Mouse (Mus musculus) liver, embryonic 11.5 days (tissue): ENCODE measurements around the gene Iqgap1. TPM values are rescaled to one million over a fixed set of nuclear protein-coding genes. Genes with fewer than 3 reads are reported as not detected.

Experiments used
- ATAC-seq: fragments of 200-750 bp; cut with Nextera tagmentation; replicated peaks from 2 replicates; pipeline ENCODE4 v1.8.0; 2017; ENCODE audit warnings: moderate number of reproducible peaks, mild to moderate bottlenecking, moderate TSS enrichment, moderate library complexity; ENCODE audit not compliant: low FRiP score
- DNase-seq: peaks from one replicate; pipeline ENCODE4 v3.0.0-alpha.2; 2017; ENCODE audit warnings: low spot score
- H3K27ac ChIP-seq: fragments of 300-500 bp; sonication (generic); 2 replicates; pipeline ENCODE4 v1.5.1; 2014; ENCODE audit warnings: mild to moderate bottlenecking, low read depth, low read length, control low read depth
- H3K27me3 ChIP-seq: fragments of 300-500 bp; sonication (generic); replicated peaks from 2 replicates; pipeline ENCODE4 v1.6.1; 2014; ENCODE audit warnings: low read length, mixed read lengths; ENCODE audit not compliant: control insufficient read depth, insufficient read depth
- H3K36me3 ChIP-seq: fragments of 300-500 bp; sonication (generic); 2 replicates; pipeline ENCODE4 v1.6.1; 2014; ENCODE audit warnings: mild to moderate bottlenecking, low read length, moderate library complexity, mixed read lengths; ENCODE audit not compliant: control insufficient read depth, insufficient read depth
- H3K4me1 ChIP-seq: fragments of 300-500 bp; sonication (generic); replicated peaks from 2 replicates; pipeline ENCODE4 v1.6.1; 2014; ENCODE audit warnings: low read length, mixed read lengths; ENCODE audit not compliant: control insufficient read depth, insufficient read depth
- H3K4me2 ChIP-seq: fragments of 300-500 bp; sonication (generic); 2 replicates; pipeline ENCODE4 v1.6.1; 2014; ENCODE audit warnings: mild to moderate bottlenecking, control low read depth, moderate library complexity
- H3K4me3 ChIP-seq: fragments of 300-500 bp; sonication (generic); 2 replicates; pipeline ENCODE4 v1.5.1; 2014; ENCODE audit warnings: low read depth, low read length, control low read depth
- H3K9ac ChIP-seq: fragments of 300-500 bp; sonication (generic); 2 replicates; pipeline ENCODE4 v1.6.1; 2014; ENCODE audit warnings: low read depth, low read length, control low read depth
- H3K9me3 ChIP-seq: fragments of 300-500 bp; sonication (generic); 2 replicates; pipeline ENCODE4 v1.6.1; 2016; ENCODE audit warnings: low read length, inconsistent platforms, mixed read lengths; ENCODE audit not compliant: control insufficient read depth
- WGBS: fragments of 180-500 bp; shearing (Covaris S2); extraction: QIAGEN DNeasy Blood & Tissue Kit; methylation state at CpG from one replicate; pipeline ENCODE4 v1.1.7; 2014; 5-methylcytosine and 5-hydroxymethylcytosine counted together
- polyA plus RNA-seq: library from polyadenylated mRNA; unstranded; fragments of >200 nt; fragmentation: Nextera tagmentation; extraction: Ambion mirVana; gene quantifications from 2 replicates; pipeline ENCODE4 v1.2.1, GENCODE M21; 2014

Iqgap1 gene
- polyA plus RNA-seq, 1 experiment from 2014 or later = 28.2 TPM

GRCm38 (mm10) chr7:80696334-80696733 is 129.4 kb downstream of the Iqgap1 start:
- 36% methylated on average over 1 of the region's 1 CpGs for WGBS
- Histone ChIP-seq H3K4me2 (no peak overlapping the region), H3K4me1 (peaks cover 10% of the 10 kb centered on the region), H3K4me3 (no peak overlapping the region), H3K36me3 (no peaks in the 10 kb centered on the region), H3K9me3 (no peaks in the 10 kb centered on the region), H3K27me3 (no peaks in the 10 kb centered on the region), H3K9ac (no peak overlapping the region), H3K27ac (no peak overlapping the region)
- ATAC-seq = no peak
- DNase-seq = no peak

DNA sequence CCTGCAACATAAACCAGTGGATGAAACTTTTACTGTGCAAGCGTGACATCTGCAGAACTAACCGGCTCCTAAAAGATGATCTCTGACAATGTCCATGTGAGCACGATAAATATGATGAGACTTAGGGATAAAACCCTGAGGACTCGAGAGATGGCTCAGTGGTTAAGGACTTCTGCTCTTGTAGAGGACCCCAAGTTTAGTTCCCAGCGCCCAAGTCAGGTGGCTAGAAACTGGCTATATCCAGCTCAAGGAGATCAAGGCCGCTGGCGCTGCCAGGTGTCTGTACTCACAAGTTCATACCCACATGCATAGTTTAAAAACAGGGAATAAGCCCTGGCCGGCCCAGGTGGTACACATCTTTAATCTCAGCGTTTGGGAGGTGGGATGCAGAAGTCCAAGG is 133.3 kb downstream of the Iqgap1 start:
- no peak for ATAC-seq

DNA sequence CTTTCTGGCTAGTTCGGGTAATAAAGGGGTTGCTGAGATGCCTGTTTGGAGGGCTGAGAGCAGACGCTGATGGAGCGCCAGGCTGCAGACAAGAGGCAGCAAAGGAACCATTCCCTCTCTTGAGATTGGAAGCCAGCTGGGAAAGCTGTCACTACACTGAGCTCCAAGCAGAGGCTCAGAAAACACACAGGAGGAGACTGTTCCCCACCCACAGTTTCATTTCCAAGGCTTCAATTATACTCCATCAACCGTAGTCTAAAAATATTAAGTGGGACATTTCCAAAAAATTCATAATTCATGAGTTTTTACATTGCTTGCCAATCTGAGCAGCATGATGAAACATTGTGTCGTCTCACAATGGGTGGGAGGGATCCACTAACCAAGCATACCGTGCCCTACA is 134.6 kb downstream of the Iqgap1 start:
- Histone ChIP-seq H3K4me3 (no peak overlapping the region), H3K9me3 (no peaks in the 10 kb centered on the region), H3K9ac (no peak overlapping the region), H3K27me3 (no peaks in the 10 kb centered on the region), H3K36me3 (no peaks in the 10 kb centered on the region), H3K4me2 (no peak overlapping the region), H3K27ac (no peak overlapping the region), H3K4me1 (peaks cover 8% of the 10 kb centered on the region; the same call in 1 of the 2 replicates)
- 74% methylated on average over 6 of the region's 6 CpGs for WGBS
- no peak for DNase-seq
- ATAC-seq = no peak

More for the DNA sequence above, 133.3 kb downstream of the Iqgap1 start:
- Histone ChIP-seq H3K4me2 (no peak overlapping the region), H3K4me3 (no peak overlapping the region), H3K27ac (no peak overlapping the region), H3K36me3 (no peaks in the 10 kb centered on the region), H3K9me3 (no peaks in the 10 kb centered on the region), H3K4me1 (peaks cover 13% of the 10 kb centered on the region), H3K9ac (no peak overlapping the region), H3K27me3 (no peaks in the 10 kb centered on the region)
- 87% methylated on average over 9 of the region's 9 CpGs for WGBS
- DNase-seq = no peak

GRCm38 (mm10) chr7:80689221-80689591 is 136.6 kb downstream of the Iqgap1 start:
- ATAC-seq (0 out of 2 replicates have a peak, but pooled peaks have one; percentile 6), DNase-seq (no peak)
- peak overlapping the region; percentile 84 for H3K4me3 ChIP-seq
- no peaks in the 10 kb centered on the region for H3K9me3 ChIP-seq
- H3K36me3 ChIP-seq = no peaks in the 10 kb centered on the region
- H3K27me3 ChIP-seq = no peaks in the 10 kb centered on the region
- H3K4me2 ChIP-seq = peak overlapping the region; percentile 95
- WGBS = 38% methylated on average over 10 of the region's 10 CpGs
- H3K4me1 ChIP-seq = peaks cover 12% of the 10 kb centered on the region; the same call in 1 of the 2 replicates
- H3K9ac ChIP-seq = peak overlapping the region; percentile 94
- H3K27ac ChIP-seq = peak overlapping the region; percentile 87

GRCm38 (mm10) chr7:80688556-80689220 is 137.1 kb downstream of the Iqgap1 start, which contains the start of gene Crtc3:
Gene Crtc3, minus strand, starts transcription at chr7:80688877.
- Histone ChIP-seq H3K4me1 (peaks cover 12% of the 10 kb centered on the region; the same call in 1 of the 2 replicates), H3K9me3 (no peaks in the 10 kb centered on the region), H3K4me3 (peak within 1 kb of the TSS; percentile 84), H3K36me3 (no peaks in the 10 kb centered on the region), H3K4me2 (peak within 1 kb of the TSS; percentile 95), H3K27me3 (no peaks in the 10 kb centered on the region), H3K27ac (peak within 1 kb of the TSS; percentile 87), H3K9ac (peak within 1 kb of the TSS; percentile 94)
- WGBS = 1% methylated on average over 56 of the region's 83 CpGs
- peak; percentile 85 for ATAC-seq
- DNase-seq = peak; percentile 78

- Histone ChIP-seq H3K27me3 (no peaks in the 10 kb centered on the region), H3K36me3 (no peaks in the 10 kb centered on the region), H3K4me1 (peaks cover 13% of the 10 kb centered on the region), H3K4me3 (peak overlapping the region; percentile 84), H3K9ac (peak overlapping the region; percentile 94), H3K27ac (peak overlapping the region; percentile 87), H3K4me2 (peak overlapping the region; percentile 95), H3K9me3 (no peaks in the 10 kb centered on the region)
- DNase-seq (peak; percentile 75), ATAC-seq (peak; percentile 30)
- 2% methylated on average over 69 of the region's 69 CpGs for WGBS
Observed at GRCm38 (mm10) chr7:80687721-80688555, 137.8 kb downstream of the Iqgap1 start.

DNA sequence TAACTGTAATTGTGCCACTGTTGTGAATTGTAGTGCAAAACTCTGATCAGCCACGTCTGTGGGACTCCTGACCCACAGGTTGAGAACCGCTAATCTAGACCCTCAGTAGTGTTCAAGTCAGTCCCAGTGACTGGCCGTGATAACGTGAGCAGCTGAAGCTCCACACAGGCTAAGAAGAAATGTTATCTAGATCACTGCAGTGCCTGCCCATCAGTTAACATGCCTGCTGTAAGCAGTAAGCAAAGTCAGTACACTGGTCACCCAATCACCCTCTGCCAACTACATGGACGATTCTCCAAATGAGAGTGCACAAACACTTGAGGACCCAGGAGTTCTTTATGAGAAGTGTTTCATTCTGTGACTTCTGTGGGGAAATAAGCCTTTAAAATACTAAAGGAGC is 140.1 kb downstream of the Iqgap1 start:
- ATAC-seq (no peak), DNase-seq (no peak)
- H3K9ac ChIP-seq = no peak overlapping the region
- H3K4me1 ChIP-seq = peaks cover 21% of the 10 kb centered on the region
- no peaks in the 10 kb centered on the region for H3K36me3 ChIP-seq
- H3K27me3 ChIP-seq = no peaks in the 10 kb centered on the region
- no peak overlapping the region for H3K4me3 ChIP-seq
- H3K27ac ChIP-seq = no peak overlapping the region
- no peak overlapping the region for H3K4me2 ChIP-seq
- 43% methylated on average over 5 of the region's 5 CpGs for WGBS
- H3K9me3 ChIP-seq = no peaks in the 10 kb centered on the region

DNA sequence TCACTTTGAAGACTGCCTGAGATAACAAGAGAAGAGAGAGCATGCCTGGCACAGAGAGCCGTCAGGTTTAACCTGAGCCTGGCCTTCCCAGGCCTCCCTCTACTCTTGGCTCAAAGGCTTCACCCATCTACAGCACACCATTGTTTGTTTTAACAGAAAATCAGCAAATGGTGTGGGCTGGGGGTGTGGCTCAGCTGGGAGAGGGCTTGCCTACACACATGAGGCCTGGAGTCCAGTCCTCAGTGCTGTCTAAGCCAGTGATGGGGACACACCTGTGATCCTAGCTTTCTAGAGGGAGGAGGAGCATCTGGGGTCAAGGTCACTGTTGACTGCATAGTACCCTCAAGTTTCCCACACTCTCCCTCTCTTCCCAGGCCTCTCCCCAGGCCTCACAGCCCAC is 143.1 kb downstream of the Iqgap1 start:
- H3K9me3 ChIP-seq = no peaks in the 10 kb centered on the region
- peaks cover 19% of the 10 kb centered on the region for H3K4me1 ChIP-seq
- ATAC-seq (peak; percentile 34), DNase-seq (no peak)
- H3K9ac ChIP-seq = no peak overlapping the region
- H3K36me3 ChIP-seq = no peaks in the 10 kb centered on the region
- H3K4me2 ChIP-seq = no peak overlapping the region
- 23% methylated on average over 1 of the region's 1 CpGs for WGBS
- no peaks in the 10 kb centered on the region for H3K27me3 ChIP-seq
- no peak overlapping the region for H3K27ac ChIP-seq
- no peak overlapping the region for H3K4me3 ChIP-seq
